Mouse (Mus musculus) MEL (cell line): ENCODE results near the gene Spats1. TPM values are rescaled to one million over a fixed set of nuclear protein-coding genes. Genes with fewer than 3 reads are reported as not detected.

Source experiments
- DNase-seq: peaks from one replicate; pipeline ENCODE4 v3.0.0; 2011; ENCODE audit warnings: low read depth, low spot score
- H3K27ac ChIP-seq: 2 replicates; pipeline ENCODE4 v1.5.1; 2012; ENCODE audit warnings: low read depth, mild to moderate bottlenecking, control low read depth, low read length, moderate library complexity; ENCODE audit not compliant: control insufficient read depth
- H3K27me3 ChIP-seq, 2 experiments: fragments of 150-350 bp in 1 of 2; sonication (generic) in 1 of 2; 2 replicates each; pipeline ENCODE4 v1.6.1; 2012; ENCODE audit warnings: low read length in 2 of 2, mild to moderate bottlenecking in 2 of 2, improper control_type of control experiment in 1 of 2, moderate library complexity in 1 of 2; ENCODE audit not compliant: insufficient read depth in 2 of 2, control insufficient read depth in 1 of 2
- H3K36me3 ChIP-seq, 2 experiments: 2 replicates each; pipeline ENCODE4 v1.6.1; 2012 to 2014; ENCODE audit warnings: low read length in 2 of 2, improper control_type of control experiment in 1 of 2, inconsistent platforms in 1 of 2, mild to moderate bottlenecking in 1 of 2; ENCODE audit not compliant: insufficient read depth in 2 of 2, control insufficient read depth in 1 of 2
- H3K4me1 ChIP-seq, 2 experiments: fragments of 150-350 bp in 1 of 2; sonication (generic) in 1 of 2; 2 replicates each; pipeline ENCODE4 v1.6.1; 2012; ENCODE audit warnings: low read length in 2 of 2, improper control_type of control experiment in 1 of 2, mild to moderate bottlenecking in 1 of 2; ENCODE audit not compliant: insufficient read depth in 2 of 2, control insufficient read depth in 1 of 2
- H3K4me3 ChIP-seq, 2 experiments: fragments of 150-350 bp in 1 of 2; sonication (generic) in 1 of 2; 2 replicates each; pipeline ENCODE4 v1.5.1; 2012; ENCODE audit warnings: low read depth in 2 of 2, low read length in 2 of 2, mild to moderate bottlenecking in 2 of 2, moderate library complexity in 2 of 2, control low read depth in 1 of 2, improper control_type of control experiment in 1 of 2; ENCODE audit not compliant: control insufficient read depth in 1 of 2, insufficient read depth in 1 of 2
- H3K79me2 ChIP-seq: 2 replicates; pipeline ENCODE4 v1.6.1; 2012; ENCODE audit warnings: mild to moderate bottlenecking, low read length, moderate library complexity; ENCODE audit not compliant: control insufficient read depth, poor library complexity, insufficient read depth
- H3K9ac ChIP-seq: 2 replicates; pipeline ENCODE4 v1.6.1; 2012; ENCODE audit warnings: low read depth, mild to moderate bottlenecking, control low read depth, low read length, moderate library complexity; ENCODE audit not compliant: control insufficient read depth, poor library complexity, severe bottlenecking
- H3K9me3 ChIP-seq: fragments of 150-350 bp; sonication (generic); replicated peaks from 2 replicates; pipeline ENCODE4 v1.6.1; 2012; ENCODE audit warnings: mild to moderate bottlenecking, low read length, improper control_type of control experiment, moderate library complexity; ENCODE audit not compliant: insufficient read depth
- BHLHE40 ChIP-seq: IDR thresholded peaks from 2 replicates; pipeline ENCODE4 v1.6.1; 2012; ENCODE audit warnings: low read depth, mild to moderate bottlenecking, inconsistent platforms, low read length, improper control_type of control experiment, borderline replicate concordance
- CHD2 ChIP-seq: IDR thresholded peaks from 2 replicates; pipeline ENCODE4 v1.6.1; 2011; ENCODE audit warnings: low read length, improper control_type of control experiment
- CTCF ChIP-seq, 3 experiments: IDR thresholded peaks in 2 of 3; conservative IDR thresholded peaks in 1 of 3; 2 replicates each; pipeline ENCODE4 v1.5.1; 2011 to 2012; ENCODE audit warnings: low read length in 3 of 3, low read depth in 2 of 3, mild to moderate bottlenecking in 2 of 3, improper control_type of control experiment in 1 of 3, inconsistent platforms in 1 of 3, mixed read lengths in 1 of 3, moderate library complexity in 1 of 3; ENCODE audit not compliant: control insufficient read depth in 1 of 3, insufficient read depth in 1 of 3, poor library complexity in 1 of 3, severe bottlenecking in 1 of 3
- E2F4 ChIP-seq: IDR thresholded peaks from 2 replicates; pipeline ENCODE4 v1.6.1; 2011; ENCODE audit warnings: low read depth, low read length, improper control_type of control experiment, borderline replicate concordance
- ELF1 ChIP-seq: IDR thresholded peaks from 2 replicates; pipeline ENCODE4 v1.6.1; 2014; ENCODE audit warnings: low read depth, mild to moderate bottlenecking, inconsistent platforms, low read length, improper control_type of control experiment, moderate library complexity
- EP300 ChIP-seq, 2 experiments: IDR thresholded peaks; 2 replicates each; pipeline ENCODE4 v1.6.1; 2011; ENCODE audit warnings: improper control_type of control experiment in 2 of 2, low read length in 2 of 2, low read depth in 1 of 2, mild to moderate bottlenecking in 1 of 2
- ETS1 ChIP-seq: IDR thresholded peaks from 2 replicates; pipeline ENCODE4 v1.6.1; 2012; ENCODE audit warnings: low read depth, mild to moderate bottlenecking, inconsistent platforms, low read length, improper control_type of control experiment, moderate library complexity
- GABPA ChIP-seq: IDR thresholded peaks from 2 replicates; pipeline ENCODE4 v1.6.1; 2012; ENCODE audit warnings: low read depth, mild to moderate bottlenecking, inconsistent platforms, low read length, improper control_type of control experiment, moderate library complexity
- GATA1 ChIP-seq: IDR thresholded peaks from 2 replicates; pipeline ENCODE4 v1.6.1; 2011; ENCODE audit warnings: low read depth, low read length, improper control_type of control experiment
- HCFC1 ChIP-seq: IDR thresholded peaks from 2 replicates; pipeline ENCODE4 v1.6.1; 2012; ENCODE audit warnings: low read depth, mild to moderate bottlenecking, inconsistent platforms, low read length, improper control_type of control experiment, moderate library complexity
- JUND ChIP-seq: IDR thresholded peaks from 2 replicates; pipeline ENCODE4 v1.6.1; 2011; ENCODE audit warnings: low read depth, mild to moderate bottlenecking, improper control_type of control experiment, low read length
- KAT2A ChIP-seq: conservative IDR thresholded peaks from 2 replicates; pipeline ENCODE4 v1.6.1; 2012; ENCODE audit warnings: low read depth, low read length, improper control_type of control experiment, inconsistent platforms
- MAX ChIP-seq: IDR thresholded peaks from 2 replicates; pipeline ENCODE4 v1.6.1; 2011; ENCODE audit warnings: low read length, improper control_type of control experiment
- MAZ ChIP-seq: IDR thresholded peaks from 2 replicates; pipeline ENCODE4 v1.6.1; 2012; ENCODE audit warnings: low read depth, mild to moderate bottlenecking, inconsistent platforms, low read length, improper control_type of control experiment
- MXI1 ChIP-seq: IDR thresholded peaks from 2 replicates; pipeline ENCODE4 v1.6.1; 2011; ENCODE audit warnings: mild to moderate bottlenecking, low read depth, low read length, improper control_type of control experiment
- MYC ChIP-seq: IDR thresholded peaks from 2 replicates; pipeline ENCODE4 v1.6.1; 2011; ENCODE audit warnings: low read depth, mild to moderate bottlenecking, low read length, improper control_type of control experiment, moderate library complexity
- NELFE ChIP-seq: IDR thresholded peaks from 2 replicates; pipeline ENCODE4 v1.6.1; 2011; ENCODE audit warnings: low read depth, low read length, improper control_type of control experiment
- NRF1 ChIP-seq: IDR thresholded peaks from 2 replicates; pipeline ENCODE4 v1.6.1; 2014; ENCODE audit warnings: low read depth, mild to moderate bottlenecking, inconsistent platforms, low read length, improper control_type of control experiment, moderate library complexity; ENCODE audit not compliant: poor library complexity, insufficient read depth, severe bottlenecking
- POLR2A ChIP-seq, 2 experiments: IDR thresholded peaks; 2 replicates each; pipeline ENCODE4 v1.6.1; 2011 to 2012; ENCODE audit warnings: low read length in 2 of 2, mild to moderate bottlenecking in 2 of 2, control low read depth in 1 of 2, improper control_type of control experiment in 1 of 2, low read depth in 1 of 2, moderate library complexity in 1 of 2; ENCODE audit not compliant: control insufficient read depth in 1 of 2, insufficient read depth in 1 of 2, poor library complexity in 1 of 2
- POLR2AphosphoS2 ChIP-seq: IDR thresholded peaks from 2 replicates; pipeline ENCODE4 v1.6.1; 2011; ENCODE audit warnings: low read length, improper control_type of control experiment
- POLR2AphosphoS5 ChIP-seq: IDR thresholded peaks from 2 replicates; pipeline ENCODE4 v1.6.1; 2012; ENCODE audit warnings: low read depth, borderline replicate concordance, mild to moderate bottlenecking, inconsistent platforms, low read length, moderate library complexity, mixed read lengths
- RAD21 ChIP-seq: IDR thresholded peaks from 2 replicates; pipeline ENCODE4 v1.6.1; 2011; ENCODE audit warnings: mild to moderate bottlenecking, low read depth, low read length, improper control_type of control experiment
- RCOR1 ChIP-seq: IDR thresholded peaks from 2 replicates; pipeline ENCODE4 v1.6.1; 2012; ENCODE audit warnings: low read depth, mild to moderate bottlenecking, inconsistent platforms, low read length, improper control_type of control experiment
- SIN3A ChIP-seq: IDR thresholded peaks from 2 replicates; pipeline ENCODE4 v1.6.1; 2012; ENCODE audit warnings: low read length, improper control_type of control experiment, inconsistent platforms
- SMC3 ChIP-seq: IDR thresholded peaks from 2 replicates; pipeline ENCODE4 v1.6.1; 2011; ENCODE audit warnings: low read depth, low read length, improper control_type of control experiment
- TBP ChIP-seq: IDR thresholded peaks from 2 replicates; pipeline ENCODE4 v1.8.0; 2011; ENCODE audit warnings: low read depth, low read length, improper control_type of control experiment
- TCF12 ChIP-seq: IDR thresholded peaks from 2 replicates; pipeline ENCODE4 v1.6.1; 2014; ENCODE audit warnings: low read depth, mild to moderate bottlenecking, inconsistent platforms, low read length, improper control_type of control experiment, moderate library complexity
- USF1 ChIP-seq: IDR thresholded peaks from 2 replicates; pipeline ENCODE4 v1.6.1; 2014; ENCODE audit warnings: low read depth, mild to moderate bottlenecking, inconsistent platforms, low read length, improper control_type of control experiment, moderate library complexity
- USF2 ChIP-seq, 2 experiments: IDR thresholded peaks; 2 replicates each; pipeline ENCODE4 v1.6.1; 2011 to 2012; ENCODE audit warnings: improper control_type of control experiment in 2 of 2, low read length in 2 of 2, borderline replicate concordance in 1 of 2, inconsistent platforms in 1 of 2, low read depth in 1 of 2, mild to moderate bottlenecking in 1 of 2; ENCODE audit not compliant: insufficient read depth in 1 of 2
- ZC3H11A ChIP-seq: IDR thresholded peaks from 2 replicates; pipeline ENCODE4 v1.6.1; 2012; ENCODE audit warnings: low read depth, mild to moderate bottlenecking, inconsistent platforms, low read length, improper control_type of control experiment
- ZKSCAN1 ChIP-seq: IDR thresholded peaks from 2 replicates; pipeline ENCODE4 v1.6.1; 2012; ENCODE audit warnings: low read depth, mild to moderate bottlenecking, inconsistent platforms, low read length, improper control_type of control experiment, moderate library complexity
- ZMIZ1 ChIP-seq: IDR thresholded peaks from 2 replicates; pipeline ENCODE4 v1.6.1; 2012; ENCODE audit warnings: low read depth, mild to moderate bottlenecking, inconsistent platforms, low read length, improper control_type of control experiment, moderate library complexity
- ZNF384 ChIP-seq: IDR thresholded peaks from 2 replicates; pipeline ENCODE4 v1.6.1; 2012; ENCODE audit warnings: low read depth, mild to moderate bottlenecking, inconsistent platforms, low read length, improper control_type of control experiment
- polyA plus RNA-seq, 2 experiments: library from polyadenylated mRNA; stranded (reverse) in 1 of 2; unstranded in 1 of 2; fragments of >175 nt in 1 of 2; fragments of >200 nt in 1 of 2; gene quantifications; 2 replicates each; pipeline versions ENCODE4 v1.2.1 to v1.2.4; 2012; ENCODE audit warnings: low replicate concordance in 2 of 2, low read depth in 1 of 2; ENCODE audit not compliant: insufficient read length in 2 of 2, insufficient read depth in 1 of 2, missing spikeins in 1 of 2
- total RNA-seq: library from RNA; depleted of rRNA; stranded (reverse); fragments of 300-350 nt; gene quantifications from 2 replicates; pipeline ENCODE4 v1.2.3, GENCODE M21; 2012

Gene Spats1
- total and polyA plus RNA-seq, 3 experiments = 1.5 to 149 (median 2.5) TPM

- Histone ChIP-seq H3K4me3 (peak overlapping the region; percentile 53 to 57), H3K9ac (peak overlapping the region; percentile 68), H3K27ac (peak overlapping the region; percentile 46), H3K27me3 (no peaks in the 10 kb centered on the region)
- TF ChIP-seq RAD21 (peak; percentile 95), EP300 (IDR thresholded peaks at IDR 0.05; ENCODE audit: low read depth in 1 of 2, low read length in 2 of 2) (no peak), POLR2A (IDR thresholded peaks at IDR 0.05; ENCODE audit: control insufficient read depth in 1 of 2, insufficient read depth in 1 of 2, low read depth in 1 of 2, low read length in 2 of 2, poor library complexity in 1 of 2) (peak; percentile 16 to 40; a peak in 1 of 4 replicates), BHLHE40 (peak; percentile 35; the same call in 1 of the 2 replicates), ZC3H11A (peak; percentile 80), GABPA (no peak), CHD2 (no peak), CTCF (IDR thresholded peaks at IDR 0.05 in 2 of 3, conservative IDR thresholded peaks at IDR 0.05 in 1 of 3; ENCODE audit: control insufficient read depth in 1 of 3, insufficient read depth in 1 of 3, low read depth in 2 of 3, low read length in 3 of 3, poor library complexity in 1 of 3, severe bottlenecking in 1 of 3) (peak; percentile 95 to 100 (median 98)), SIN3A (peak; percentile 76), KAT2A (no peak), RCOR1 (peak; percentile 46; the same call in 1 of the 2 replicates), HCFC1 (peak; percentile 6; the same call in 1 of the 2 replicates), TCF12 (peak; percentile 16; the same call in 1 of the 2 replicates), JUND (no peak), MAZ (0 out of 2 replicates have a peak, but pooled peaks have one; percentile 49), ZKSCAN1 (no peak), SMC3 (peak; percentile 82), POLR2AphosphoS2 (no peak), USF2 (IDR thresholded peaks at IDR 0.05; ENCODE audit: borderline replicate concordance in 1 of 2, insufficient read depth in 1 of 2, low read depth in 1 of 2, low read length in 2 of 2) (no peak), USF1 (no peak), ETS1 (no peak), NRF1 (no peak), ELF1 (0 out of 2 replicates have a peak, but pooled peaks have one; percentile 22), MXI1 (peak; percentile 54; the same call in 1 of the 2 replicates), MAX (peak; percentile 68), ZMIZ1 (no peak), ZNF384 (no peak), NELFE (peak; percentile 10; the same call in 1 of the 2 replicates), GATA1 (peak; percentile 51), MYC (0 out of 2 replicates have a peak, but pooled peaks have one; percentile 37), POLR2AphosphoS5 (no peak), E2F4 (no peak), TBP (peak; percentile 27; the same call in 1 of the 2 replicates)
- TF ChIP-seq, all 39 proteins: peak for 18
- Histone ChIP-seq H3K9me3 (no peaks in the 10 kb centered on the region), H3K36me3 (peaks cover 0 to 11% of the 10 kb centered on the region in 2 experiments; a peak in 2 of 4 replicates), H3K4me1 (peaks cover 0 to 17% of the 10 kb centered on the region in 2 experiments; a peak in 1 of 4 replicates), H3K79me2 (no peaks in the 10 kb centered on the region; the same call in 1 of the 2 replicates)
- peak; percentile 88 for DNase-seq
These were observed 3.1 kb upstream of the Spats1 start for GRCm38 (mm10) chr17:45478234-45478825.
